Mouse (Mus musculus) kidney, adult 2 months (tissue): ENCODE measurements around the gene Ndufb10.

Source experiments
- CTCF ChIP-seq: fragments of 200-500 bp; conservative IDR thresholded peaks from 2 replicates; pipeline ENCODE4 v1.5.1; 2011; ENCODE audit warnings: low read depth, mild to moderate bottlenecking, control low read depth, low read length, moderate library complexity, mixed read lengths; ENCODE audit not compliant: insufficient read depth, insufficient read length
- POLR2A ChIP-seq: fragments of 200-500 bp; IDR thresholded peaks from one replicate; pipeline ENCODE4 v1.6.1; 2011; ENCODE audit warnings: low read depth, low read length, control low read depth

GRCm38 (mm10) chr17:24696011-24696697 is 28.1 kb downstream of the Ndufb10 start, which contains the start of the genes Gfer and Noxo1:
- TF ChIP-seq POLR2A (no peak), CTCF (peak; percentile 37; the same call in 1 of the 2 replicates)
